Mouse (Mus musculus) thymus, adult 2 months (tissue): ENCODE data around the gene Dgki.

ENCODE experiments used
- CTCF ChIP-seq: fragments of 200-500 bp; IDR thresholded peaks from 2 replicates; pipeline ENCODE4 v1.5.1; 2012; ENCODE audit warnings: mild to moderate bottlenecking, control low read depth, low read length, moderate library complexity, borderline replicate concordance; ENCODE audit not compliant: control insufficient read depth, poor library complexity, insufficient read depth; ENCODE audit errors: extremely low read depth
- POLR2A ChIP-seq: fragments of 200-500 bp; IDR thresholded peaks from 2 replicates; pipeline ENCODE4 v1.6.1; 2012; ENCODE audit warnings: mild to moderate bottlenecking, low read length, control low read depth, moderate library complexity; ENCODE audit not compliant: control insufficient read depth, poor library complexity, insufficient read depth; ENCODE audit errors: extremely low read depth

DNA sequence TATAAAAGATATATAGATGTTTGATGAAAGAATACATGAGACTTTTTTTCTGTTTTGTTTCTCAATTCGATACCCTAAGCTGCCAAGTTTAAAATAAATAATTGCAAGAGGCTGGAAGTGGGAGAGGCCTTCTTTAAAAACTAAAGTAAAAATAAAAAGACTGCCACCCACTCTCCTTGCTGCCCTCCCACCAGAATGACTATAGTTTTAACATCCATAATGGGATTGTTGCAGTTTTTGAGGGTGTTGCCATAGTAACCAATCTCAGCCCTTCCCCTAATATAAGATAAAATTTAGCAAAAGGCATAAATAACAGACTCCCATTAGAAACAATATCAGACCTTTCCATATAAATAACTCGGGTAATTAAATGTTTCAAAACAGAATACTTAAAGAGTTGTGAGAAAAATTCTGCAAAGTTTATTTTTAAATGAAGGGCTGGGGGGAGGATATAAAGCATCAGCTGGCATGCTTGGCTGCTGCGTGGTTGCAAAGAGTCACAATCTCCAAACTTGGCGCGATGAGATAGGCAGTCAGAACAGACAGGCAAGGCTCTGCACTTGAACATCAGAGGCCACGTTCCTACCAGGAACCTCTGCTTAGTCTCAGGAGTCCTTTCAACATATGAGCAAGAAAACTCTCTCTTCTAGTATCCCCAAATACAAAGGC, 57.8 kb downstream of the Dgki start:
- TF ChIP-seq CTCF (no peak), POLR2A (no peak)
